Mouse (Mus musculus) spleen, embryonic (tissue): ENCODE results near the gene Mlxipl.

Source experiments
- CTCF ChIA-PET: fragments of 350-600 bp; sonication (Branson Sonifier 250); formaldehyde crosslinking; loops from one replicate; lab custom pipeline; 2022; lab: Charles Lee

Mlxipl gene

GRCm38 (mm10) chr5:135144469-135144868, 54.8 kb downstream of the Mlxipl start:
- CTCF ChIA-PET: no interaction called here

GRCm38 (mm10) chr5:135145532-135145931, 55.8 kb downstream of the Mlxipl start:
- CTCF ChIA-PET: no interaction called here

GRCm38 (mm10) chr5:135145955-135146354, 56.3 kb downstream of the Mlxipl start:
- CTCF ChIA-PET: no interaction called here

GRCm38 (mm10) chr5:135148715-135149052, 59.0 kb downstream of the Mlxipl start:
- CTCF ChIA-PET: interaction anchor here (0.5 kb wide), 1 partner anchor 40 kb away, joined by 21 read pairs; no protein-coding TSS in a partner anchor

GRCm38 (mm10) chr5:135149053-135149819, 59.5 kb downstream of the Mlxipl start, which contains the start of gene Tbl2:
TSS of gene Tbl2 (plus strand) at chr5:135149657.
- CTCF ChIA-PET: interaction anchor here (0.6 kb wide), 1 partner anchor 108 kb away, joined by 8 read pairs; no protein-coding TSS in a partner anchor

GRCm38 (mm10) chr5:135149820-135150178, 60.1 kb downstream of the Mlxipl start:
- CTCF ChIA-PET: interaction anchor here (0.5 kb wide), 1 partner anchor 26 kb away, joined by 3 read pairs; no protein-coding TSS in a partner anchor

GRCm38 (mm10) chr5:135156496-135156895, 66.8 kb downstream of the Mlxipl start:
- CTCF ChIA-PET: interaction anchor here (0.7 kb wide), 1 partner anchor 528 kb away, joined by 3 read pairs; no protein-coding TSS in a partner anchor

GRCm38 (mm10) chr5:135161221-135161620, 71.5 kb downstream of the Mlxipl start:
- CTCF ChIA-PET: no interaction called here

- CTCF ChIA-PET: no interaction called here
Measured at GRCm38 (mm10) chr5:135161650-135162049, 72.0 kb downstream of the Mlxipl start.

- CTCF ChIA-PET: no interaction called here
Measured at GRCm38 (mm10) chr5:135162361-135162760, 72.7 kb downstream of the Mlxipl start.

GRCm38 (mm10) chr5:135162821-135163220, 73.1 kb downstream of the Mlxipl start:
- CTCF ChIA-PET: no interaction called here

- CTCF ChIA-PET: interaction anchor here (0.7 kb wide), 2 partner anchors 31 to 64 kb away, joined by 7 to 11 read pairs; no protein-coding TSS in a partner anchor
Measured at GRCm38 (mm10) chr5:135166909-135167308, 77.2 kb downstream of the Mlxipl start.

GRCm38 (mm10) chr5:135167469-135167868, 77.8 kb downstream of the Mlxipl start:
- CTCF ChIA-PET: interaction anchor here (0.7 kb wide), 1 partner anchor 64 kb away, joined by 7 read pairs; no protein-coding TSS in a partner anchor

- CTCF ChIA-PET: no interaction called here
Measured at GRCm38 (mm10) chr5:135168063-135169062, 78.7 kb downstream of the Mlxipl start, which contains the start of gene Bcl7b. TSS of gene Bcl7b (plus strand) at chr5:135168283.

- CTCF ChIA-PET: interaction anchor here (1.5 kb wide), 1 partner anchor 17 kb away, joined by 4 read pairs; the partner anchor contains the start of gene Baz1b
Measured at GRCm38 (mm10) chr5:135169479-135169878, 79.8 kb downstream of the Mlxipl start.

GRCm38 (mm10) chr5:135171688-135172220, 82.1 kb downstream of the Mlxipl start:
- CTCF ChIA-PET: interaction anchor here (0.5 kb wide), 1 partner anchor 63 kb away, joined by 3 read pairs; no protein-coding TSS in a partner anchor

GRCm38 (mm10) chr5:135172986-135173385, 83.3 kb downstream of the Mlxipl start:
- CTCF ChIA-PET: no interaction called here

- CTCF ChIA-PET: interaction anchor here (0.6 kb wide), 1 partner anchor 144 kb away, joined by 26 read pairs; no protein-coding TSS in a partner anchor
Measured at GRCm38 (mm10) chr5:135175086-135175485, 85.4 kb downstream of the Mlxipl start.

GRCm38 (mm10) chr5:135178523-135178922, 88.8 kb downstream of the Mlxipl start:
- CTCF ChIA-PET: no interaction called here

GRCm38 (mm10) chr5:135178996-135179395, 89.3 kb downstream of the Mlxipl start:
- CTCF ChIA-PET: no interaction called here

GRCm38 (mm10) chr5:135179616-135180015, 89.9 kb downstream of the Mlxipl start:
- CTCF ChIA-PET: no interaction called here
